18 mouse cellular contexts compared by ENCODE assay signal in genomic region chr10:17563351-17563749, GRCm38 (mm10).
DNase-seq lines count a peak whose midpoint lies in the region; ATAC-seq and TF ChIP-seq lines count a peak whose summit lies in the region.
"Had no signal": no experiment of that assay in that cellular context is flagged by ENCODE, and none has a peak within 500 bp of the region (broad histone marks: within the 10 kb centered on the region; RNA-seq: fewer than 3 reads in every experiment).

No protein-coding gene starts in this region.

- peaks cover 22% of the 10 kb centered on the region for H3K4me1 ChIP-seq in embryonic facial prominence, embryonic 15.5 days
- peaks cover 18% of the 10 kb centered on the region for H3K4me1 ChIP-seq in embryonic facial prominence, embryonic 10.5 days
- peaks cover 12% of the 10 kb centered on the region; the same call in 1 of the 2 replicates for H3K4me1 ChIP-seq in lung, adult 2 months (ENCODE audit: control insufficient read depth, insufficient read depth, low read length)
- H3K4me1 ChIP-seq in stomach, postnatal 0 days (replicated peaks; ENCODE audit: control insufficient read depth, insufficient read depth) = no peaks in the 10 kb centered on the region
- H3K4me1 ChIP-seq: hindbrain, embryonic 15.5 days had no signal

- 51% methylated on average over 4 of the region's 4 CpGs for WGBS in embryonic facial prominence, embryonic 15.5 days
- WGBS in embryonic facial prominence, embryonic 10.5 days = 75% methylated on average over 4 of the region's 4 CpGs
- WGBS in lung, adult 2 months = 45% methylated on average over 4 of the region's 4 CpGs
- WGBS in stomach, postnatal 0 days = 32% methylated on average over 4 of the region's 4 CpGs

- H3K27ac ChIP-seq in embryonic facial prominence, embryonic 15.5 days (replicated peaks) = 0 out of 2 replicates have a peak overlapping the region, but pooled peaks have one; percentile 11
- H3K27ac ChIP-seq in embryonic facial prominence, embryonic 10.5 days (replicated peaks) = no peak overlapping the region; the same call in 1 of the 2 replicates
- H3K27ac ChIP-seq in left cerebral cortex, adult 2 months = peak overlapping the region; percentile 15
- no peak overlapping the region for H3K27ac ChIP-seq in stomach, postnatal 0 days (replicated peaks)
- H3K27ac ChIP-seq: hindbrain, embryonic 15.5 days; intestine, embryonic 15.5 days; neural tube, embryonic 15.5 days had no signal

- ATAC-seq in embryonic facial prominence, embryonic 15.5 days (ENCODE audit: insufficient number of reproducible peaks, low FRiP score, low TSS enrichment, low read depth) = no peak
- ATAC-seq in stomach, postnatal 0 days (ENCODE audit: low FRiP score, low TSS enrichment) = peak; percentile 21; the same call in 1 of the 2 replicates
- ATAC-seq: activated CD4-positive, CD25-positive, alpha-beta regulatory T cell, adult 4 months; intestine, embryonic 15.5 days had no signal

- no peaks in the 10 kb centered on the region for H3K27me3 ChIP-seq in embryonic facial prominence, embryonic 15.5 days
- H3K27me3 ChIP-seq in embryonic facial prominence, embryonic 10.5 days (replicated peaks; ENCODE audit: low read depth, poor library complexity, severe bottlenecking) = no peaks in the 10 kb centered on the region
- H3K27me3 ChIP-seq in stomach, postnatal 0 days (ENCODE audit: control insufficient read depth, insufficient read depth, low read length) = no peaks in the 10 kb centered on the region
- H3K27me3 ChIP-seq: embryonic facial prominence, embryonic 13.5 days; heart, embryonic 15.5 days; hindbrain, embryonic 15.5 days; intestine, embryonic 15.5 days; neural tube, embryonic 15.5 days had no signal

- intact Hi-C loops in left cerebral cortex, adult 2 months (cut with DNase I) = loop anchor here (10.0 kb wide), 1 partner anchor 979 kb away; no protein-coding TSS in a partner anchor
- intact Hi-C loops in left cerebral cortex, postnatal 10 days (cut with DNase I) = no loop called here

- no peak for TF ChIP-seq POLR2A in lung, adult 2 months (IDR thresholded peaks at IDR 0.05; ENCODE audit: borderline replicate concordance, extremely low read depth, low read depth, low read length)

- no peak for DNase-seq in embryonic facial prominence, embryonic 10.5 days (ENCODE audit: low spot score)
- no peak for DNase-seq in left cerebral cortex, adult 2 months (ENCODE audit: extremely low spot score in 1 of 2, low spot score in 2 of 2)
- no peak for DNase-seq in left cerebral cortex, postnatal 10 days (ENCODE audit: extremely low spot score in 1 of 2, low spot score in 2 of 2)
- DNase-seq in lung, postnatal 10 days = peak; percentile 31
- DNase-seq in lung, adult 2 months = no peak
- no peak for DNase-seq in stomach, postnatal 0 days (ENCODE audit: low spot score)
- no peak for DNase-seq in left cerebral cortex, adult 9 months (ENCODE audit: low spot score in 2 of 2)
- DNase-seq: adrenal gland, postnatal 10 days; cerebellum, adult 9-11 months; gastrocnemius, postnatal 36 days; kidney, adult 9 months had no signal

- no peak for TF ChIP-seq EP300 in stomach, postnatal 0 days (optimal IDR thresholded peaks at IDR 0.05)

- H3K9me3 ChIP-seq in embryonic facial prominence, embryonic 15.5 days (replicated peaks) = no peaks in the 10 kb centered on the region
- H3K9me3 ChIP-seq in embryonic facial prominence, embryonic 10.5 days = no peaks in the 10 kb centered on the region
- no peaks in the 10 kb centered on the region for H3K9me3 ChIP-seq in stomach, postnatal 0 days (ENCODE audit: control insufficient read depth, low read length)
- H3K9me3 ChIP-seq: embryonic facial prominence, embryonic 13.5 days; heart, embryonic 15.5 days; hindbrain, embryonic 15.5 days; intestine, embryonic 15.5 days; neural tube, embryonic 15.5 days had no signal

- no peak overlapping the region for H3K4me2 ChIP-seq in embryonic facial prominence, embryonic 15.5 days (replicated peaks)
- no peak overlapping the region for H3K4me2 ChIP-seq in stomach, postnatal 0 days (replicated peaks; ENCODE audit: low read depth)
- H3K4me2 ChIP-seq: heart, embryonic 15.5 days; hindbrain, embryonic 15.5 days; intestine, embryonic 15.5 days; neural tube, embryonic 15.5 days had no signal

- H3K9ac ChIP-seq in embryonic facial prominence, embryonic 15.5 days = no peak overlapping the region
- no peak overlapping the region for H3K9ac ChIP-seq in stomach, postnatal 0 days (ENCODE audit: low read length)
- H3K9ac ChIP-seq: embryonic facial prominence, embryonic 13.5 days; heart, embryonic 15.5 days; hindbrain, embryonic 15.5 days; intestine, embryonic 15.5 days; neural tube, embryonic 15.5 days had no signal

- no peak overlapping the region for H3K4me3 ChIP-seq in embryonic facial prominence, embryonic 15.5 days (replicated peaks)
- no peak overlapping the region for H3K4me3 ChIP-seq in embryonic facial prominence, embryonic 10.5 days
- H3K4me3 ChIP-seq in left cerebral cortex, adult 2 months = no peak overlapping the region
- no peak overlapping the region for H3K4me3 ChIP-seq in lung, adult 2 months (replicated peaks; ENCODE audit: extremely low read depth, low read depth, low read length)
- H3K4me3 ChIP-seq in stomach, postnatal 0 days (ENCODE audit: low read depth, low read length) = no peak overlapping the region
- H3K4me3 ChIP-seq: embryonic facial prominence, embryonic 13.5 days; heart, embryonic 15.5 days; hindbrain, embryonic 15.5 days; intestine, embryonic 15.5 days; neural tube, embryonic 15.5 days had no signal

- no peaks in the 10 kb centered on the region for H3K36me3 ChIP-seq in embryonic facial prominence, embryonic 15.5 days
- no peaks in the 10 kb centered on the region for H3K36me3 ChIP-seq in embryonic facial prominence, embryonic 10.5 days (replicated peaks)
- no peaks in the 10 kb centered on the region for H3K36me3 ChIP-seq in stomach, postnatal 0 days (ENCODE audit: control insufficient read depth, insufficient read depth, low read length)
- H3K36me3 ChIP-seq: embryonic facial prominence, embryonic 13.5 days; heart, embryonic 15.5 days; hindbrain, embryonic 15.5 days; intestine, embryonic 15.5 days; neural tube, embryonic 15.5 days had no signal

- TF ChIP-seq CTCF in left cerebral cortex, adult 2 months (IDR thresholded peaks at IDR 0.05) = no peak
- TF ChIP-seq CTCF in lung, adult 2 months (IDR thresholded peaks at IDR 0.05; ENCODE audit: insufficient read depth, low read length) = no peak
- TF ChIP-seq CTCF in stomach, postnatal 0 days (IDR thresholded peaks at IDR 0.05; ENCODE audit: low read depth) = no peak

Comparison
In these comparisons a context has a peak if more than half of its experiments do, and no peak if none do; other contexts are left out.
1. H3K27ac ChIP-seq: peak in embryonic facial prominence, embryonic 15.5 days (single experiment) and left cerebral cortex, adult 2 months (single experiment); none in embryonic facial prominence, embryonic 10.5 days (single experiment) and stomach, postnatal 0 days (single experiment).